Mouse (Mus musculus) liver, embryonic 14.5 days (tissue): ENCODE data around the gene Olfr1371.

Experiments
- CTCF ChIP-seq: IDR thresholded peaks from 2 replicates; pipeline ENCODE4 v1.5.1; 2016; ENCODE audit warnings: antibody characterized with exemption, low read depth, control low read depth
- EP300 ChIP-seq: IDR thresholded peaks from 2 replicates; pipeline ENCODE4 v1.6.1; 2016; ENCODE audit warnings: antibody characterized with exemption, low read depth

GRCm38 (mm10) chr11:52223968-52224682 is 10.3 kb upstream of the Olfr1371 start:
- TF ChIP-seq CTCF = no peak
- no peak for TF ChIP-seq EP300
